Mouse (Mus musculus): Measurements from ENCODE around the gene Olfr358. TPM values are rescaled to one million over a fixed set of nuclear protein-coding genes. Genes with fewer than 3 reads are reported as not detected.

Gene Olfr358
- polyA plus RNA-seq (2014; fragmentation: Nextera tagmentation; extraction: Ambion mirVana), result not detected in 2 replicates

- Histone ChIP-seq H3K9me3 (replicated peaks; ENCODE audit: control insufficient read depth, low read length) (no peaks in the 10 kb centered on the region), H3K36me3 (replicated peaks; ENCODE audit: control insufficient read depth, insufficient read depth, low read depth, low read length) (no peaks in the 10 kb centered on the region), H3K9ac (replicated peaks; ENCODE audit: low read length) (no peak within 1 kb of the TSS), H3K4me2 (ENCODE audit: low read depth, low read length) (no peak within 1 kb of the TSS), H3K27me3 (ENCODE audit: control insufficient read depth, insufficient read depth, low read length) (no peaks in the 10 kb centered on the region), H3K4me1 (ENCODE audit: control insufficient read depth, insufficient read depth, low read length) (no peaks in the 10 kb centered on the region), H3K27ac (replicated peaks; ENCODE audit: low read depth, low read length) (no peak within 1 kb of the TSS), H3K4me3 (ENCODE audit: low read depth, low read length) (no peak within 1 kb of the TSS)
- DNase-seq (ENCODE audit: low spot score) (no peak), ATAC-seq (replicated peaks; ENCODE audit: insufficient number of reproducible peaks, low FRiP score, low TSS enrichment, low read depth) (no peak)
Observed at GRCm38 (mm10) chr2:37009235-37009634, at the start of gene Olfr358. Gene Olfr358 (minus strand): TSS chr2:37009335.

GRCm38 (mm10) chr2:36997030-36997429, 12.1 kb downstream of the Olfr358 start:
- H3K36me3 ChIP-seq (replicated peaks; ENCODE audit: control insufficient read depth, insufficient read depth, low read depth, low read length), result no peaks in the 10 kb centered on the region
- no peak overlapping the region for H3K4me3 ChIP-seq (ENCODE audit: low read depth, low read length)
- ATAC-seq (replicated peaks; ENCODE audit: insufficient number of reproducible peaks, low FRiP score, low TSS enrichment, low read depth) (no peak), DNase-seq (ENCODE audit: low spot score) (no peak)
- no peak overlapping the region for H3K27ac ChIP-seq (replicated peaks; ENCODE audit: low read depth, low read length)
- H3K9ac ChIP-seq (replicated peaks; ENCODE audit: low read length), result no peak overlapping the region
- 86% methylated on average over 1 of the region's 1 CpGs for WGBS
- no peaks in the 10 kb centered on the region; the same call in none of the 2 replicates for H3K9me3 ChIP-seq (replicated peaks; ENCODE audit: control insufficient read depth, low read length)
- no peaks in the 10 kb centered on the region for H3K4me1 ChIP-seq (ENCODE audit: control insufficient read depth, insufficient read depth, low read length)
- no peak overlapping the region for H3K4me2 ChIP-seq (ENCODE audit: low read depth, low read length)
- H3K27me3 ChIP-seq (ENCODE audit: control insufficient read depth, insufficient read depth, low read length), result no peaks in the 10 kb centered on the region

DNA sequence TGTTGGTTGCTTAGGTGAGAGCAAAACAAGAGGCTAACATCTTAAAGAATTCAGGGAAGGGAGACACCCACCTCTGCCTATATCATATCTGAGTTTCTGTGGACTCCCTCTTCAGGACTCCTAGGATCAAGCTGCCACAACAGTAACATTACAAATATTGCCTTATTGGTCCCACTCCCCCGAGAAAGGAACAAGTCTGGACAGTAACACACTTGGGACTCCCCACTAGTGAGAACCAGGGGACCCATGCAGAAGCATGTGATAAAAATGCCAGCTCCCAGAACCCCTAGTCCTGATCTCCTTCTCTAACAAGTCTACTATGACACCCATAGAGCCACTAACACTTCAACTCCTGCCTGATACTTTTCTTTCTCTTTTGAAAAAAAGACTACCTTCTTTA, 15.6 kb downstream of the Olfr358 start, which contains the start of gene Olfr357:
Gene Olfr357 (plus strand): TSS at position 301 of the 400 bp plus-strand sequence.
- no peaks in the 10 kb centered on the region; the same call in none of the 2 replicates for H3K9me3 ChIP-seq (replicated peaks; ENCODE audit: control insufficient read depth, low read length)
- no peak for DNase-seq (ENCODE audit: low spot score)
- WGBS, result 74% methylated on average over 1 of the region's 1 CpGs
- ATAC-seq (replicated peaks; ENCODE audit: insufficient number of reproducible peaks, low FRiP score, low TSS enrichment, low read depth), result no peak
- H3K4me1 ChIP-seq (ENCODE audit: control insufficient read depth, insufficient read depth, low read length), result no peaks in the 10 kb centered on the region
- no peak within 1 kb of the TSS for H3K4me2 ChIP-seq (ENCODE audit: low read depth, low read length)
- H3K27me3 ChIP-seq (ENCODE audit: control insufficient read depth, insufficient read depth, low read length), result no peaks in the 10 kb centered on the region
- no peak within 1 kb of the TSS for H3K27ac ChIP-seq (replicated peaks; ENCODE audit: low read depth, low read length)
- no peak within 1 kb of the TSS for H3K9ac ChIP-seq (replicated peaks; ENCODE audit: low read length)
- no peak within 1 kb of the TSS for H3K4me3 ChIP-seq (ENCODE audit: low read depth, low read length)
- H3K36me3 ChIP-seq (replicated peaks; ENCODE audit: control insufficient read depth, insufficient read depth, low read depth, low read length), result no peaks in the 10 kb centered on the region

Other genes with a start within 250 kb of the Olfr358 start
- not detected in 2 replicates for gene Olfr348, start 225.1 kb downstream of the Olfr358 start, polyA plus RNA-seq (2014; fragmentation: Nextera tagmentation; extraction: Ambion mirVana)
- gene Olfr50, start 218.8 kb downstream of the Olfr358 start, polyA plus RNA-seq (2014; fragmentation: Nextera tagmentation; extraction: Ambion mirVana), result not detected in 2 replicates
- not detected in 2 replicates for gene Olfr3, start 192.3 kb downstream of the Olfr358 start, polyA plus RNA-seq (2014; fragmentation: Nextera tagmentation; extraction: Ambion mirVana)
- not detected in 2 replicates for gene Olfr350, start 163.0 kb downstream of the Olfr358 start, polyA plus RNA-seq (2014; fragmentation: Nextera tagmentation; extraction: Ambion mirVana)
- gene Olfr351, start 146.7 kb downstream of the Olfr358 start, polyA plus RNA-seq (2014; fragmentation: Nextera tagmentation; extraction: Ambion mirVana), result not detected in 2 replicates
- not detected in 2 replicates for gene Olfr352, start 140.9 kb downstream of the Olfr358 start, polyA plus RNA-seq (2014; fragmentation: Nextera tagmentation; extraction: Ambion mirVana)
- gene Olfr353, start 116.4 kb downstream of the Olfr358 start, polyA plus RNA-seq (2014; fragmentation: Nextera tagmentation; extraction: Ambion mirVana), result not detected in 2 replicates
- gene Olfr354, start 103.7 kb downstream of the Olfr358 start, polyA plus RNA-seq (2014; fragmentation: Nextera tagmentation; extraction: Ambion mirVana), result not detected in 2 replicates
- not detected in 2 replicates for gene Olfr355, start 80.4 kb downstream of the Olfr358 start, polyA plus RNA-seq (2014; fragmentation: Nextera tagmentation; extraction: Ambion mirVana)
- not detected in 2 replicates for gene Olfr356, start 72.2 kb downstream of the Olfr358 start, polyA plus RNA-seq (2014; fragmentation: Nextera tagmentation; extraction: Ambion mirVana)
- gene Olfr357, start 15.5 kb downstream of the Olfr358 start, polyA plus RNA-seq (2014; fragmentation: Nextera tagmentation; extraction: Ambion mirVana), result not detected in 2 replicates
- gene Olfr360, start 56.4 kb upstream of the Olfr358 start, polyA plus RNA-seq (2014; fragmentation: Nextera tagmentation; extraction: Ambion mirVana), result not detected in 2 replicates
- gene Olfr361, start 80.0 kb upstream of the Olfr358 start, polyA plus RNA-seq (2014; fragmentation: Nextera tagmentation; extraction: Ambion mirVana), result not detected in 2 replicates
- gene Olfr362, start 108.6 kb upstream of the Olfr358 start, polyA plus RNA-seq (2014; fragmentation: Nextera tagmentation; extraction: Ambion mirVana), result not detected in 2 replicates
- gene Olfr364-ps1, start 130.0 kb upstream of the Olfr358 start, polyA plus RNA-seq (2014; fragmentation: Nextera tagmentation; extraction: Ambion mirVana), result not detected in 2 replicates
- gene Olfr365, start 178.9 kb upstream of the Olfr358 start, polyA plus RNA-seq (2014; fragmentation: Nextera tagmentation; extraction: Ambion mirVana), result not detected in 2 replicates
- not detected in 2 replicates for gene Olfr366, start 202.2 kb upstream of the Olfr358 start, polyA plus RNA-seq (2014; fragmentation: Nextera tagmentation; extraction: Ambion mirVana)

Data from embryonic facial prominence, embryonic 11.5 days (tissue).